ENCODE assay signal across 18 mouse cellular contexts in genomic region chr16:76507191-76507746, GRCm38 (mm10).
DNase-seq lines count a peak whose midpoint lies in the region; ATAC-seq lines count a peak whose summit lies in the region.
"Had no signal": no experiment of that assay in that cellular context is flagged by ENCODE, and none has a peak within 500 bp of the region (broad histone marks: within the 10 kb centered on the region; RNA-seq: fewer than 3 reads in every experiment).

No protein-coding gene starts in this region.

- H3K9ac ChIP-seq in kidney, embryonic 14.5 days (ENCODE audit: low read depth, low read length), result no peak overlapping the region
- H3K9ac ChIP-seq in intestine, embryonic 15.5 days, result no peak overlapping the region
- H3K9ac ChIP-seq: hindbrain, embryonic 15.5 days; limb, embryonic 15.5 days had no signal

- no peak for ATAC-seq in kidney, embryonic 14.5 days (ENCODE audit: low FRiP score, low TSS enrichment)
- peak; percentile 62; the same call in 1 of the 2 replicates for ATAC-seq in intestine, embryonic 15.5 days
- ATAC-seq: Patski had no signal

- H3K9me3 ChIP-seq in kidney, embryonic 14.5 days (ENCODE audit: control insufficient read depth, low read length), result no peaks in the 10 kb centered on the region
- no peaks in the 10 kb centered on the region for H3K9me3 ChIP-seq in intestine, embryonic 15.5 days
- H3K9me3 ChIP-seq in embryonic facial prominence, embryonic 10.5 days, result no peaks in the 10 kb centered on the region
- no peaks in the 10 kb centered on the region for H3K9me3 ChIP-seq in heart, embryonic 10.5 days
- H3K9me3 ChIP-seq: forebrain, embryonic 10.5 days; hindbrain, embryonic 15.5 days; limb, embryonic 15.5 days had no signal

- DNase-seq in kidney, postnatal 14 days, result peak; percentile 54
- peak; percentile 40 for DNase-seq in 3T3-L1 (ENCODE audit: low read depth, low spot score)
- DNase-seq in NIH3T3 (ENCODE audit: low read depth), result peak; percentile 1
- DNase-seq in embryonic facial prominence, embryonic 10.5 days (ENCODE audit: low spot score), result no peak
- no peak for DNase-seq in heart, embryonic 10.5 days (ENCODE audit: low spot score)
- DNase-seq in MN1 (ENCODE audit: low spot score), result no peak
- DNase-seq: cerebellum, postnatal 25 days; heart, adult 2 months; heart, postnatal 10 days; right cerebral cortex, postnatal 14 days; thymus, adult 2 months had no signal

- H3K4me1 ChIP-seq in kidney, embryonic 14.5 days (ENCODE audit: control insufficient read depth, insufficient read depth, low read length), result no peaks in the 10 kb centered on the region
- no peaks in the 10 kb centered on the region for H3K4me1 ChIP-seq in intestine, embryonic 15.5 days (replicated peaks)
- H3K4me1 ChIP-seq in embryonic facial prominence, embryonic 10.5 days, result peaks cover 3% of the 10 kb centered on the region; the same call in 1 of the 2 replicates
- no peaks in the 10 kb centered on the region for H3K4me1 ChIP-seq in heart, embryonic 10.5 days
- H3K4me1 ChIP-seq: forebrain, embryonic 10.5 days; hindbrain, embryonic 15.5 days; limb, embryonic 15.5 days had no signal

- H3K4me2 ChIP-seq in kidney, embryonic 14.5 days (replicated peaks; ENCODE audit: low read depth, low read length), result no peak overlapping the region
- no peak overlapping the region for H3K4me2 ChIP-seq in intestine, embryonic 15.5 days (replicated peaks)
- H3K4me2 ChIP-seq: hindbrain, embryonic 15.5 days; limb, embryonic 15.5 days had no signal

- no peak overlapping the region for H3K27ac ChIP-seq in kidney, embryonic 14.5 days (ENCODE audit: low read depth, low read length)
- no peak overlapping the region for H3K27ac ChIP-seq in intestine, embryonic 15.5 days
- no peak overlapping the region for H3K27ac ChIP-seq in embryonic facial prominence, embryonic 10.5 days (replicated peaks)
- H3K27ac ChIP-seq in heart, embryonic 10.5 days, result no peak overlapping the region
- H3K27ac ChIP-seq: forebrain, embryonic 10.5 days; heart, adult 2 months; hindbrain, embryonic 15.5 days; limb, embryonic 15.5 days had no signal

- H3K27me3 ChIP-seq in kidney, embryonic 14.5 days (ENCODE audit: control insufficient read depth, insufficient read depth, low read length), result no peaks in the 10 kb centered on the region
- H3K27me3 ChIP-seq in intestine, embryonic 15.5 days (replicated peaks), result no peaks in the 10 kb centered on the region
- no peaks in the 10 kb centered on the region for H3K27me3 ChIP-seq in embryonic facial prominence, embryonic 10.5 days (replicated peaks; ENCODE audit: low read depth, poor library complexity, severe bottlenecking)
- no peaks in the 10 kb centered on the region for H3K27me3 ChIP-seq in heart, embryonic 10.5 days (ENCODE audit: insufficient read depth, poor library complexity, severe bottlenecking)
- H3K27me3 ChIP-seq: CH12.LX; hindbrain, embryonic 15.5 days; limb, embryonic 15.5 days; Patski had no signal

- 73% methylated on average over 5 of the region's 5 CpGs for WGBS in kidney, embryonic 14.5 days
- WGBS in intestine, embryonic 15.5 days, result 56% methylated on average over 5 of the region's 5 CpGs
- 84% methylated on average over 5 of the region's 5 CpGs for WGBS in embryonic facial prominence, embryonic 10.5 days
- WGBS in heart, embryonic 10.5 days, result 77% methylated on average over 5 of the region's 5 CpGs

- H3K4me3 ChIP-seq in kidney, embryonic 14.5 days (ENCODE audit: low read length), result no peak overlapping the region
- no peak overlapping the region for H3K4me3 ChIP-seq in intestine, embryonic 15.5 days (replicated peaks)
- no peak overlapping the region for H3K4me3 ChIP-seq in embryonic facial prominence, embryonic 10.5 days
- no peak overlapping the region for H3K4me3 ChIP-seq in heart, embryonic 10.5 days
- H3K4me3 ChIP-seq: forebrain, embryonic 10.5 days; heart, adult 2 months; hindbrain, embryonic 15.5 days; limb, embryonic 15.5 days had no signal

- no peaks in the 10 kb centered on the region for H3K36me3 ChIP-seq in kidney, embryonic 14.5 days (ENCODE audit: control insufficient read depth, insufficient read depth, low read length)
- no peaks in the 10 kb centered on the region for H3K36me3 ChIP-seq in intestine, embryonic 15.5 days
- no peaks in the 10 kb centered on the region for H3K36me3 ChIP-seq in embryonic facial prominence, embryonic 10.5 days (replicated peaks)
- H3K36me3 ChIP-seq in heart, embryonic 10.5 days, result no peaks in the 10 kb centered on the region
- H3K36me3 ChIP-seq: forebrain, embryonic 10.5 days; hindbrain, embryonic 15.5 days; limb, embryonic 15.5 days had no signal

Comparison
In these comparisons a context has a peak if more than half of its experiments do, and no peak if none do; other contexts are left out.
1. DNase-seq: peak in kidney, postnatal 14 days (single experiment), 3T3-L1 (single experiment) and NIH3T3 (single experiment); none in embryonic facial prominence, embryonic 10.5 days (single experiment), heart, embryonic 10.5 days (single experiment) and MN1 (single experiment).